Mouse (Mus musculus): ENCODE results near the gene Ints6. TPM values are rescaled to one million over a fixed set of nuclear protein-coding genes. Genes with fewer than 3 reads are reported as not detected.

Ints6 gene
- polyA plus RNA-seq, 1 experiment from 2014 or later: 35.2 TPM

DNA sequence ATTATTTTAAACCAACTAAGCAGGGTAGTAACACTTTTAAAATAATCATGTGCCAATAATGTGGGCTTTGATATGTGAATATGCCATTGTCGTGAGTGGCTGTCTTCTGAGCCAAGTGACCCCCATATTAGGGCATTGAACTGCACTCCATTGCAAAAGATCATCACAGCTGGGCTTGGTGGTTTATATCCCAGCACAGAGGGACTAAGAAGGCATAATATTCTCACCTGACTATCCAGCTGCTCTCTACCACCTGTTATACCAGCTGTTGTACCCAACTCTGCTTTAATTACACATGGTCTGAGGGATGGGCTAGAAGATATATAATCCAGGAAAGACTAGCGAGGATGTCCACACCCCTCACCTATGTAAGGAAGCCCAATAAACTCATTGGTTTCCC is 4.4 kb upstream of the Ints6 start:
- Histone ChIP-seq H3K9ac (no peak overlapping the region), H3K27ac (ENCODE audit: low read depth) (no peak overlapping the region), H3K36me3 (ENCODE audit: insufficient read depth) (no peaks in the 10 kb centered on the region), H3K4me2 (no peak overlapping the region), H3K4me1 (ENCODE audit: insufficient read depth) (no peaks in the 10 kb centered on the region), H3K9me3 (ENCODE audit: low read depth, low read length) (no peaks in the 10 kb centered on the region), H3K4me3 (ENCODE audit: low read depth, low read length) (no peak overlapping the region), H3K27me3 (ENCODE audit: insufficient read depth, low read length) (no peaks in the 10 kb centered on the region)
- ATAC-seq (ENCODE audit: insufficient read depth) (no peak), DNase-seq (no peak)
- 60% methylated on average over 2 of the region's 2 CpGs for WGBS
- no peak for TF ChIP-seq CTCF (IDR thresholded peaks at IDR 0.05; ENCODE audit: low read depth)

DNA sequence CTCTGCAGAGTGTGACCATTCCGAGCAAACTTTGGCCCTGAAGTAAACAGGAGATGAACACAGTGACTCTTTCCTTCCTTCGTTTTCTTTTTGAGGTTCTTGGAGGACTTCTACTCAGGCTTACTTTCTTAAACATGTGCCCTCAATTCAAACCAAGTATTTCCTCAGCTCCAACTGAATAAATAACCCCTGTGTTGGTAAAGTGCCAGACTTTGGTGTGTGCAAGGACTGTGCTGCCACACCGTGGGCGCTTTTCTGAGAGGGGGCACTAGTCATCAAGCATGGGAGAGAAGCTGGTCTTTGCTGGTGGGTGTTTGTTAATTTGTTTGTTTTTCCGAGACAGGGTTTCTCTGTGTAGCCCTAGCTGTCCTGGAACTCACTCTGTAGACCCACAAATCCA is 3.4 kb upstream of the Ints6 start:
- Histone ChIP-seq H3K9me3 (ENCODE audit: low read depth, low read length) (no peaks in the 10 kb centered on the region), H3K4me3 (ENCODE audit: low read depth, low read length) (no peak overlapping the region), H3K9ac (no peak overlapping the region), H3K36me3 (ENCODE audit: insufficient read depth) (no peaks in the 10 kb centered on the region), H3K27ac (ENCODE audit: low read depth) (no peak overlapping the region), H3K27me3 (ENCODE audit: insufficient read depth, low read length) (no peaks in the 10 kb centered on the region), H3K4me2 (no peak overlapping the region), H3K4me1 (ENCODE audit: insufficient read depth) (no peaks in the 10 kb centered on the region)
- WGBS: 67% methylated on average over 5 of the region's 5 CpGs
- ATAC-seq (ENCODE audit: insufficient read depth) (no peak), DNase-seq (peak; percentile 52)
- peak; percentile 28; the same call in 1 of the 2 replicates for TF ChIP-seq CTCF (IDR thresholded peaks at IDR 0.05; ENCODE audit: low read depth)

DNA sequence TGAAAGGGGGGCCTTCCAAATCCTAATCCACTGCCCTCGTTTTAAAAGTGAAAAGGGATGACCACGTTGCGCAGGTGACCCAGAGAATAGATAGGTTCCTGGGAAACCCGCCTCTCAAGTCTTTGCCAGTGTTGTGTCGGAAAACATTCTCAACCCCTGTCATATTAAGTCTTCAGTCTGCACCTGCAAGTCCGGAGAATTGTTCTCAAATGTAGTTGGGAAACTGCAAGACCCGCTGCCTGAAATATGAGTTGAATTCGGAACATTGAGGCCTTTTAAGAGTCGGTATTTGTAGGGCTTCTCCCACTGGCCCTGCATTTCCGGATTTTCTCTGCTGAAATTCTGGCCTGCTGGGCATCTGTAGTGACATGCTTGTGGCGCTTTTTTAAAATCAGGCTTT is 974 bp upstream of the Ints6 start:
- no peak for TF ChIP-seq CTCF (IDR thresholded peaks at IDR 0.05; ENCODE audit: low read depth)
- 5% methylated on average over 11 of the region's 11 CpGs for WGBS

DNA sequence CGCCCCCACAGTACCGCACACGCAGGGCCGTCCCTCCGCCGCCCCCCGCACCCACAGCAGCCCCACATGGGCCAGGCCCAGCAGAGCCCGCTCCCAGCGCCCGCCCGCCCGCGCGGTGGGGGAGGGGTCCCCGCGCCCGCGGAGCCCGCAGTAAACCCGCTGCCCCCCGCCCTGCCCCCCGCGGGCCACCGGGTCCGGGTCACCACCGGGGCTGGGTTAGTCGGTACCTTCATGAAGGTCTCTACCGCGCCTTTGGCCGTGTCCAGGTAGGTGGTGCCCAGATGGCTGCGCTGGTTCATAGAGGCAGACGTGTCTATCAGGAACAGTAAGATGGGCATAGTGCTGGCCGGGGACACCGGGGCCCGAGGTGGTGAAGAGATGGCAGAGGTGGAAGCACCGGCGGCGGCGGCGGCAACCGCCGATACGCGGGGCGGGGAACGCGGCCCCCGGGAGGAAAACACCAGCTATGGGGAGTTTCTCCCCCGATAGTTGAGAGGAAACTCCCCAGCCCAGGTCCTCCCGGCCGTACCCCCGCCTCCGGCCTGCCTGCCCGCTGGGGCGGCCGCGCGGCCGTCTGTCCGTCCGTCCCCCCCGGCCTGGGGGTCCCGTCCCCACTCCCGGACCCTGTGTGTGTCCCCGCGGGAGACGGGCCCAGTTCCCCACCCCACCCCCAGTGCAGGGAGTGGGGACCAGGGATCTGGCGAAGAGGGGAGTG is 491 bp downstream of the Ints6 start:
- no peak for TF ChIP-seq CTCF (IDR thresholded peaks at IDR 0.05; ENCODE audit: low read depth)
- Histone ChIP-seq H3K9ac (peak overlapping the region; percentile 98), H3K4me1 (ENCODE audit: insufficient read depth) (no peaks in the 10 kb centered on the region), H3K36me3 (ENCODE audit: insufficient read depth) (peaks cover 16% of the 10 kb centered on the region), H3K27me3 (ENCODE audit: insufficient read depth, low read length) (no peaks in the 10 kb centered on the region), H3K4me3 (ENCODE audit: low read depth, low read length) (peak overlapping the region; percentile 95), H3K9me3 (ENCODE audit: low read depth, low read length) (no peaks in the 10 kb centered on the region), H3K4me2 (peak overlapping the region; percentile 66), H3K27ac (ENCODE audit: low read depth) (peak overlapping the region; percentile 99)
- WGBS: under 1% methylated on average over 59 of the region's 68 CpGs
- DNase-seq (peak; percentile 63), ATAC-seq (ENCODE audit: insufficient read depth) (peak; percentile 37; the same call in 1 of the 2 replicates)

More for the DNA sequence above, 974 bp upstream of the Ints6 start:
- Histone ChIP-seq H3K36me3 (ENCODE audit: insufficient read depth) (peaks cover 14% of the 10 kb centered on the region), H3K9ac (peak overlapping the region; percentile 76), H3K4me2 (peak overlapping the region; percentile 86), H3K27ac (ENCODE audit: low read depth) (peak overlapping the region; percentile 95), H3K9me3 (ENCODE audit: low read depth, low read length) (no peaks in the 10 kb centered on the region), H3K4me3 (ENCODE audit: low read depth, low read length) (peak overlapping the region; percentile 95), H3K4me1 (ENCODE audit: insufficient read depth) (no peaks in the 10 kb centered on the region), H3K27me3 (ENCODE audit: insufficient read depth, low read length) (no peaks in the 10 kb centered on the region)
- DNase-seq (peak; percentile 63), ATAC-seq (ENCODE audit: insufficient read depth) (no peak)

DNA sequence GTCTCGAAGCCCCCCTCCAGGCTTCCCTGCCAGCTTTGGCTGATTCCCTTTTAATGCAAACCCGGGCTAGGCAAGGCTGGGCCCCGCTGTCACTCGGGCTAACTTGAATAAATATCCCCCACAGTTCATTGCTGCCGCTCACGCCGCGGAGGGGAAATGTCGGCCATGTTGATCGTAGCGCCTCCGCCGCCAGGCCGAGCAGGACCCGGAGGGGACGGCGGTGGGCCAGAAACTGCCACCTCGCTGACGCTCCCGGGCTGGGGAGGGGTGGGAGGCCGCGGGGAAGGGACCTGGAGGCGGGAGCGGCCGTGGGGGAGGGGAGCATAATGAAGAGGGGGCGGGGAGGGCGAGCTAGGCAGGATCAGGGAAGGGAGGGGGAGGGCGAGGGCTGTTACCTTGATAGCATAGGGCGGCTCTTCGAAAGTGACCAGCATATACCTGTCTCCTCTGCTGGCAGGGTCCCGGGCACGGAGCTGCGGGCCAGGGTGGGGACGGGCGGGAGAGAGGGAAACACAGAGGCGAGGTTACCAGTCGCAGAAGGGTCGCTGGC is 1.1 kb downstream of the Ints6 start:
- 2% methylated on average over 32 of the region's 38 CpGs for WGBS
- H3K27me3 ChIP-seq (ENCODE audit: insufficient read depth, low read length): no peaks in the 10 kb centered on the region

DNA sequence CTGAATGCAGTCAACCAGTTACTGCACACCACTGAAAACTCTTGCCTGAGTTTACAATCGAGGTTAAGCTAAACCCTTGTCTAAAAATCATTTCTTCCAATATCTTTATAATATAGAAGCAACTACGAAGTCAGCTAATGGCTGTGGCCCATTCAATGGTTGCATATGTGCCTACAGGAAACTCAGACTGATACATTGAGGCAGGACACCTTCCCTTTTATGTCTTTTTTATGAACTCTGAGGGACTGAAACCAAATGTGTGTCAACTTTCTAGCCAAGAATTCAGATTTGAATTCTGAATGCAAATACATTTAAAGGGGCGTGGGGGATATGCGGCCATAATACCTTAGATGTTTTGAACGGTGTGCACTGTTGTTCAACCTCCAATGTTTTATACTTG is 2.3 kb downstream of the Ints6 start:
- Histone ChIP-seq H3K4me3 (ENCODE audit: low read depth, low read length) (no peak overlapping the region), H3K9me3 (ENCODE audit: low read depth, low read length) (no peaks in the 10 kb centered on the region), H3K27ac (ENCODE audit: low read depth) (no peak overlapping the region), H3K9ac (no peak overlapping the region), H3K27me3 (ENCODE audit: insufficient read depth, low read length) (no peaks in the 10 kb centered on the region), H3K4me2 (no peak overlapping the region), H3K4me1 (ENCODE audit: insufficient read depth) (no peaks in the 10 kb centered on the region), H3K36me3 (ENCODE audit: insufficient read depth) (peaks cover 20% of the 10 kb centered on the region)
- DNase-seq (no peak), ATAC-seq (ENCODE audit: insufficient read depth) (no peak)
- 92% methylated on average over 5 of the region's 5 CpGs for WGBS
- TF ChIP-seq CTCF (IDR thresholded peaks at IDR 0.05; ENCODE audit: low read depth): no peak

More for the DNA sequence above, 1.1 kb downstream of the Ints6 start:
- Histone ChIP-seq H3K9me3 (ENCODE audit: low read depth, low read length) (no peaks in the 10 kb centered on the region), H3K4me2 (peak overlapping the region; percentile 66), H3K4me1 (ENCODE audit: insufficient read depth) (no peaks in the 10 kb centered on the region), H3K36me3 (ENCODE audit: insufficient read depth) (peaks cover 17% of the 10 kb centered on the region), H3K4me3 (ENCODE audit: low read depth, low read length) (peak overlapping the region; percentile 95), H3K27ac (ENCODE audit: low read depth) (peak overlapping the region; percentile 99), H3K9ac (peak overlapping the region; percentile 98)
- peak; percentile 83 for DNase-seq
- ATAC-seq (ENCODE audit: insufficient read depth): peak; percentile 28; the same call in 1 of the 2 replicates
- no peak for TF ChIP-seq CTCF (IDR thresholded peaks at IDR 0.05; ENCODE audit: low read depth)

DNA sequence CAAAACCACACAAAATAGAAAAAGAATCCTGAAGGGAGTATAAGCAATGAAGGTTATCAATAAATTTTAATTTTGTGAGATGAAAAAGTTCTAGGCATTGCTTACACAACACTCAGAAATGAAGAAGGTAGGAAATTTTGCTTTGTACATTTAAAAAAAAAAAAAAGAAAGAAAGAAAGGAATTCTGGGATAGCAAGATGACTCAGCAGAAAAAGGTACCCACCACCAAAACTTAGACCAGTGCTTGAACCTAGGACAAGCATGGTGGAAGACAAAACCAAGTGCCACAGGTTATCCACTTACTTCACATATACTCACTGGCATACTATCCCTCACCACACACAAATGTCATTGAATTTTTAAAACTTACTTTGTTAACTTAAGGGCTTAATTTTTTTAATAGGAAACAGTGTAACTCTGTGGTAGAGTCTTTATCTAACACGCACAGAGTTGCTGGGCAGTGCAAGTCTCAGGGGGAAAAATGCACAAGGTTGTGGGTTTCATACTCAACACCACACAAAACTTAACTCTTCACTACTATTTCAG is 5.8 kb downstream of the Ints6 start:
- no peaks in the 10 kb centered on the region for H3K27me3 ChIP-seq (ENCODE audit: insufficient read depth, low read length)
- H3K9me3 ChIP-seq (ENCODE audit: low read depth, low read length): no peaks in the 10 kb centered on the region
- DNase-seq (no peak), ATAC-seq (ENCODE audit: insufficient read depth) (no peak)
- H3K4me1 ChIP-seq (ENCODE audit: insufficient read depth): no peaks in the 10 kb centered on the region
- no peak overlapping the region for H3K27ac ChIP-seq (ENCODE audit: low read depth)
- H3K4me3 ChIP-seq (ENCODE audit: low read depth, low read length): no peak overlapping the region
- H3K4me2 ChIP-seq: no peak overlapping the region
- no peak for TF ChIP-seq CTCF (IDR thresholded peaks at IDR 0.05; ENCODE audit: low read depth)
- WGBS: 90% methylated on average over 1 of the region's 1 CpGs
- H3K36me3 ChIP-seq (ENCODE audit: insufficient read depth): peaks cover 29% of the 10 kb centered on the region
- no peak overlapping the region for H3K9ac ChIP-seq
